Mouse (Mus musculus) kidney, embryonic 14.5 days (tissue): ENCODE measurements around the gene Hoxd3. TPM values are rescaled to one million over a fixed set of nuclear protein-coding genes. Genes with fewer than 3 reads are reported as not detected.

Source experiments
- ATAC-seq: fragments of 200-750 bp; cut with Nextera tagmentation; 2 replicates; pipeline ENCODE4 v1.8.0; 2017; ENCODE audit warnings: moderate number of reproducible peaks, mild to moderate bottlenecking, moderate TSS enrichment, moderate library complexity; ENCODE audit not compliant: low FRiP score, low TSS enrichment
- H3K27ac ChIP-seq: fragments of 300-500 bp; sonication (generic); 2 replicates; pipeline ENCODE4 v1.5.1; 2014; ENCODE audit warnings: low read depth, mild to moderate bottlenecking, low read length, moderate library complexity, mixed read lengths
- H3K27me3 ChIP-seq: fragments of 300-500 bp; sonication (generic); 2 replicates; pipeline ENCODE4 v1.6.1; 2014; ENCODE audit warnings: mild to moderate bottlenecking, low read length; ENCODE audit not compliant: control insufficient read depth, insufficient read depth
- H3K36me3 ChIP-seq: fragments of 300-500 bp; sonication (generic); 2 replicates; pipeline ENCODE4 v1.6.1; 2014; ENCODE audit warnings: low read length, mixed read lengths; ENCODE audit not compliant: control insufficient read depth, insufficient read depth
- H3K4me1 ChIP-seq: fragments of 300-500 bp; sonication (generic); 2 replicates; pipeline ENCODE4 v1.6.1; 2014; ENCODE audit warnings: low read length, mixed read lengths; ENCODE audit not compliant: control insufficient read depth, insufficient read depth
- H3K4me2 ChIP-seq: fragments of 300-500 bp; sonication (generic); replicated peaks from 2 replicates; pipeline ENCODE4 v1.6.1; 2014; ENCODE audit warnings: low read depth, mild to moderate bottlenecking, low read length
- H3K4me3 ChIP-seq: fragments of 300-500 bp; sonication (generic); 2 replicates; pipeline ENCODE4 v1.5.1; 2014; ENCODE audit warnings: mild to moderate bottlenecking, low read length
- H3K9ac ChIP-seq: fragments of 300-500 bp; sonication (generic); 2 replicates; pipeline ENCODE4 v1.6.1; 2014; ENCODE audit warnings: low read depth, mild to moderate bottlenecking, low read length, moderate library complexity
- H3K9me3 ChIP-seq: fragments of 300-500 bp; sonication (generic); 2 replicates; pipeline ENCODE4 v1.6.1; 2016; ENCODE audit warnings: low read length; ENCODE audit not compliant: control insufficient read depth
- WGBS: fragments of 180-500 bp; shearing (Covaris S2); extraction: QIAGEN DNeasy Blood & Tissue Kit; methylation state at CpG from one replicate; pipeline ENCODE4 v1.1.7; 2014; 5-methylcytosine and 5-hydroxymethylcytosine counted together
- microRNA counts: library from miRNA; unstranded; fragments of <30 nt; microRNA quantifications from one replicate; lab custom pipeline; 2017
- microRNA-seq: library from miRNA; unstranded; fragments of <30 nt; microRNA quantifications from one replicate; pipeline ENCODE4, GENCODE M21; 2016
- polyA plus RNA-seq: library from polyadenylated mRNA; unstranded; fragments of >200 nt; fragmentation: Nextera tagmentation; extraction: Ambion mirVana; gene quantifications from 2 replicates; pipeline ENCODE4 v1.2.1, GENCODE M21; 2014

Hoxd3 gene
- polyA plus RNA-seq, 1 experiment from 2014 or later, result 12.6 TPM

DNA sequence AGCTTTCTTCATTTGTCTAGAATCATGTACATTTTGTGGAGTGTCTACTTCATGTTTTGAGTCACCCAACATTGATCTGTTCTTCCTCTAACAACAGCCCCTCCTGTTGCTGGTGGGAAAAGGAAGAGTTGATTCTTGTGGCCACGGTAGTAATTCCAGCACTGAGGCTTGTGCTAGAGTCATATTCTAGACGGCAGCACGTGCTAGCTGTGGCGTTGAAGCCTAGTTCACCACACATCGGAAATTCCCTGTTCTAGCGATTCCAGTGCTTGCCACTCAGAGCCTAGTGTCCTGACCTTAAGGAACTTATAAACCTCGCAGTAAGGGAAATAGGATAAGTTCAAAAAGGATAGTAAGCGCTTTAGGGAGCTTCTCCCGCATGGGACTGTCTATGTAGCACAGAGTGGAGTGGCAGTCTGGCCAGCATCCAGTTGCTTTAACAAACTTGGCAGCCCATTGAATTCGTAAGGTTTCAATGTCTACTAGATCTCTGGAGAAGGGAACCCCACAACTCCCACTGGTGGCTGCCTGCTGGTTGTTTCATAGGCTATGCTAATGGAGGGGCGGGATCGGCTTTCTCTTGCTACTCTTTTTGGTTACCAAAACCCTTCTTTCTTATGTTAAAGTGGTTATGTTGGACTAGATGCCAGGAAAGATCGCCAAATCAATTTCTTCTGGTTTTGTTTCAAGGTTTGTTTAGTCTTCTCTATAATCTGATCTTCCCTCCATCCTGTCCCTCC is 66.0 kb downstream of the Hoxd3 start:
- H3K27me3 ChIP-seq, result no peaks in the 10 kb centered on the region
- no peak for ATAC-seq
- no peaks in the 10 kb centered on the region for H3K36me3 ChIP-seq
- no peak overlapping the region for H3K9ac ChIP-seq
- H3K4me1 ChIP-seq, result no peaks in the 10 kb centered on the region
- H3K9me3 ChIP-seq, result no peaks in the 10 kb centered on the region
- no peak overlapping the region for H3K4me2 ChIP-seq
- H3K4me3 ChIP-seq, result no peak overlapping the region
- 69% methylated on average over 13 of the region's 13 CpGs for WGBS
- H3K27ac ChIP-seq, result no peak overlapping the region

DNA sequence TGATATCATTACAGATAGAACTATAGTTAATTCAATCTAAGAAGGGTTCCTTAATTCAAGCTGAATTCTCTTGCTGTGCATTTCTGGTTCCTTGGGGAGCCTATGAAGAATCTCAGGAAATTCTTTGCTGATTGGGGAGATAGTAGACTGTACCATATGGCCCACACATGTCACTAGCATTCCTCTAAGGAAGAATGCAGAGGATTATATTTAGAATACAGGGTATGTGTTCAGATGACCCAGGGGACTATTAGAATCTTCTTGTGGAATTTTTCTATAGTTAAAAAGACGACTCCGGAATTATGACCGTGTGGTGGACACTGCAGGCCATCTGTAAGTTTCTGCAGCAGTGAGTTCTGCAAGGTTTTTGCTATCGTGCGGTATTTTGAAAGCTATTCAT is 69.7 kb downstream of the Hoxd3 start:
- no peaks in the 10 kb centered on the region for H3K36me3 ChIP-seq
- H3K9ac ChIP-seq, result no peak overlapping the region
- no peaks in the 10 kb centered on the region for H3K9me3 ChIP-seq
- WGBS, result 89% methylated on average over 5 of the region's 5 CpGs
- no peak overlapping the region for H3K27ac ChIP-seq
- H3K27me3 ChIP-seq, result no peaks in the 10 kb centered on the region
- no peak for ATAC-seq
- no peaks in the 10 kb centered on the region for H3K4me1 ChIP-seq
- H3K4me2 ChIP-seq, result no peak overlapping the region
- no peak overlapping the region for H3K4me3 ChIP-seq

DNA sequence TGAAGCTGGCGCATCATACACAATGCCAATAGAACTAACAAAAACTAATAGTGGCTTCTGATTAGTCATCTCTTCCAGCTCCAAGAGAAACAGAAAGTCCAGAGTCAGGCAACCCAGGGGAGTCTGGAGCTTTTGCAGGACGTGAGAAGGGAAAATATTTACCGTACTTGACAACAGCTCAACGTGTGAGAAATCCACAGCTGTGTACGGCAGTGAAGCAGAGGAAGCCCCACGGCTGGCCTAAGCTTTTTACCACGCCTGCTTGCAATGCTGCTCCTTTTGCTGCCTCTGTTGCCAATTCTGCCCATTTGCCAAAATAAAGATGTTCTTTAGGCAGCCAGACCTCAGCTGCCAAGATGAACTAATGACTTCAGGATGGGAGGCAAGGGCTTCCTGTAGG is 83.8 kb downstream of the Hoxd3 start:
- WGBS, result 36% methylated on average over 7 of the region's 7 CpGs
- H3K4me3 ChIP-seq, result no peak overlapping the region
- H3K27me3 ChIP-seq, result no peaks in the 10 kb centered on the region
- 0 out of 2 replicates have a peak, but pooled peaks cover 4% of the 10 kb centered on the region for H3K4me1 ChIP-seq
- H3K9me3 ChIP-seq, result no peaks in the 10 kb centered on the region
- no peak for ATAC-seq
- H3K27ac ChIP-seq, result no peak overlapping the region
- no peak overlapping the region for H3K4me2 ChIP-seq
- no peaks in the 10 kb centered on the region for H3K36me3 ChIP-seq
- H3K9ac ChIP-seq, result no peak overlapping the region

MicroRNAs within 50 kb of the gene (microRNA counts, 519-probe panel; counts per million panel counts)
- 8,628 counts per million, percentile 89 among the panel's probes with 10 or more counts for microRNA mmu-miR-10b (lab: Ali Mortazavi, UCI)

Small RNA genes lying within 50 kb of the gene (microRNA-seq; reads per million reads assigned to microRNA genes)
- gene Gm44463, result not detected
- gene Mir10b, result 79,085 reads per million, percentile 99 among the genes with 10 or more reads in this experiment

Other genes starting within 250 kb of the Hoxd3 start
- 24.3 and 27.3 TPM in 2 replicates for gene Lnpk, start 132.5 kb upstream of the Hoxd3 start, polyA plus RNA-seq
- gene Evx2, start 52.4 kb upstream of the Hoxd3 start, polyA plus RNA-seq, result not detected in 2 replicates
- 0.17 and 0.22 TPM in 2 replicates for gene Hoxd13, start 43.6 kb upstream of the Hoxd3 start, polyA plus RNA-seq
- gene Hoxd12, start 36.9 kb upstream of the Hoxd3 start, polyA plus RNA-seq, result 6.2 and 7.2 TPM in 2 replicates
- 54.5 and 56.2 TPM in 2 replicates for gene Hoxd11, start 32.4 kb upstream of the Hoxd3 start, polyA plus RNA-seq
- gene Hoxd10, start 20.0 kb upstream of the Hoxd3 start, polyA plus RNA-seq, result 45.1 and 45.9 TPM in 2 replicates
- 36.2 and 47.9 TPM in 2 replicates for gene Hoxd9, start 14.2 kb upstream of the Hoxd3 start, polyA plus RNA-seq
- 45.0 and 45.2 TPM in 2 replicates for gene Hoxd8, start 7.3 kb upstream of the Hoxd3 start, polyA plus RNA-seq
- 6.3 and 18.7 TPM in 2 replicates for gene Hoxd4, start within 50 bp of the Hoxd3 start, polyA plus RNA-seq
- gene Gm28230, start 14.8 kb downstream of the Hoxd3 start, polyA plus RNA-seq, result 2.3 and 4.0 TPM in 2 replicates
- 1.8 and 1.9 TPM in 2 replicates for gene Hoxd1, start 51.1 kb downstream of the Hoxd3 start, polyA plus RNA-seq
- 157 and 206 TPM in 2 replicates for gene Mtx2, start 113.9 kb downstream of the Hoxd3 start, polyA plus RNA-seq